Mouse (Mus musculus) E14TG2a.4 (cell line): ENCODE results near the gene Fgd6.

Experiments
- H3K27me3 ChIP-seq: 2 replicates; pipeline ENCODE4 v1.6.1; 2014; ENCODE audit warnings: low read length, control low read depth; ENCODE audit not compliant: insufficient read depth
- H3K36me3 ChIP-seq: 2 replicates; pipeline ENCODE4 v1.6.1; 2014; ENCODE audit warnings: low read length, control low read depth; ENCODE audit not compliant: insufficient read depth
- H3K4me1 ChIP-seq: replicated peaks from 2 replicates; pipeline ENCODE4 v1.6.1; 2014; ENCODE audit warnings: low read depth, low read length, control low read depth
- H3K4me3 ChIP-seq: replicated peaks from 2 replicates; pipeline ENCODE4 v1.5.1; 2014; ENCODE audit warnings: mild to moderate bottlenecking, low read length
- H3K9me3 ChIP-seq: 2 replicates; pipeline ENCODE4 v1.6.1; 2014; ENCODE audit warnings: low read length, control low read depth
- CTCF ChIP-seq: conservative IDR thresholded peaks from 2 replicates; pipeline ENCODE4 v1.5.1; 2014; ENCODE audit warnings: low read length
- NANOG ChIP-seq: IDR thresholded peaks from 2 replicates; pipeline ENCODE4 v1.6.1; 2014; ENCODE audit warnings: borderline replicate concordance, low read length, mixed read lengths
- POU5F1 ChIP-seq: IDR thresholded peaks from 2 replicates; pipeline ENCODE4 v1.6.1; 2014; ENCODE audit warnings: low read length, borderline replicate concordance

Gene Fgd6

GRCm38 (mm10) chr10:94013196-94013595 lies 22.6 kb upstream of the Fgd6 start:
- H3K4me3 ChIP-seq = no peak overlapping the region
- no peaks in the 10 kb centered on the region for H3K9me3 ChIP-seq
- peak; percentile 65 for TF ChIP-seq CTCF
- TF ChIP-seq NANOG = no peak
- no peak for TF ChIP-seq POU5F1
- no peaks in the 10 kb centered on the region for H3K27me3 ChIP-seq
- H3K36me3 ChIP-seq = no peaks in the 10 kb centered on the region; the same call in 1 of the 2 replicates
- H3K4me1 ChIP-seq = no peaks in the 10 kb centered on the region

GRCm38 (mm10) chr10:94014200-94014599 lies 21.6 kb upstream of the Fgd6 start:
- Histone ChIP-seq H3K9me3 (no peaks in the 10 kb centered on the region), H3K27me3 (no peaks in the 10 kb centered on the region), H3K36me3 (no peaks in the 10 kb centered on the region; the same call in 1 of the 2 replicates), H3K4me1 (no peaks in the 10 kb centered on the region), H3K4me3 (no peak overlapping the region)
- TF ChIP-seq CTCF = no peak
- no peak for TF ChIP-seq POU5F1

GRCm38 (mm10) chr10:94017455-94017854 lies 18.3 kb upstream of the Fgd6 start:
- Histone ChIP-seq H3K4me1 (0 out of 2 replicates have a peak, but pooled peaks cover 5% of the 10 kb centered on the region), H3K27me3 (no peaks in the 10 kb centered on the region), H3K9me3 (no peaks in the 10 kb centered on the region), H3K4me3 (no peak overlapping the region), H3K36me3 (no peaks in the 10 kb centered on the region; the same call in 1 of the 2 replicates)
- no peak for TF ChIP-seq POU5F1
- no peak for TF ChIP-seq CTCF
- no peak for TF ChIP-seq NANOG

- no peak overlapping the region for H3K4me3 ChIP-seq
- 0 out of 2 replicates have a peak, but pooled peaks cover 5% of the 10 kb centered on the region for H3K4me1 ChIP-seq
- H3K36me3 ChIP-seq = no peaks in the 10 kb centered on the region
- H3K27me3 ChIP-seq = no peaks in the 10 kb centered on the region
- no peaks in the 10 kb centered on the region for H3K9me3 ChIP-seq
- TF ChIP-seq CTCF = no peak
- no peak for TF ChIP-seq POU5F1
- TF ChIP-seq NANOG = no peak
Measured at GRCm38 (mm10) chr10:94020587-94020986, 15.2 kb upstream of the Fgd6 start.

GRCm38 (mm10) chr10:94021059-94021458 lies 14.7 kb upstream of the Fgd6 start:
- no peak for TF ChIP-seq POU5F1
- no peak for TF ChIP-seq NANOG
- TF ChIP-seq CTCF = no peak
- Histone ChIP-seq H3K9me3 (no peaks in the 10 kb centered on the region), H3K4me1 (0 out of 2 replicates have a peak, but pooled peaks cover 5% of the 10 kb centered on the region), H3K4me3 (no peak overlapping the region), H3K27me3 (no peaks in the 10 kb centered on the region), H3K36me3 (no peaks in the 10 kb centered on the region)

- Histone ChIP-seq H3K27me3 (no peaks in the 10 kb centered on the region), H3K4me3 (no peak overlapping the region), H3K36me3 (no peaks in the 10 kb centered on the region), H3K9me3 (no peaks in the 10 kb centered on the region), H3K4me1 (0 out of 2 replicates have a peak, but pooled peaks cover 5% of the 10 kb centered on the region)
- TF ChIP-seq NANOG (no peak), POU5F1 (no peak), CTCF (no peak)
Measured at GRCm38 (mm10) chr10:94025079-94025478, 10.7 kb upstream of the Fgd6 start.

- TF ChIP-seq CTCF (no peak), NANOG (no peak), POU5F1 (no peak)
- H3K27me3 ChIP-seq = no peaks in the 10 kb centered on the region
- H3K9me3 ChIP-seq = no peaks in the 10 kb centered on the region
- H3K4me1 ChIP-seq = no peaks in the 10 kb centered on the region
- no peaks in the 10 kb centered on the region for H3K36me3 ChIP-seq
- no peak overlapping the region for H3K4me3 ChIP-seq
Measured at GRCm38 (mm10) chr10:94028493-94028892, 7.3 kb upstream of the Fgd6 start.

GRCm38 (mm10) chr10:94031164-94031563 lies 4.6 kb upstream of the Fgd6 start:
- no peaks in the 10 kb centered on the region for H3K27me3 ChIP-seq
- no peak for TF ChIP-seq NANOG
- no peak for TF ChIP-seq POU5F1
- TF ChIP-seq CTCF = no peak
- no peak overlapping the region for H3K4me3 ChIP-seq
- H3K36me3 ChIP-seq = no peaks in the 10 kb centered on the region
- no peaks in the 10 kb centered on the region for H3K9me3 ChIP-seq
- H3K4me1 ChIP-seq = peaks cover 8% of the 10 kb centered on the region

GRCm38 (mm10) chr10:94034876-94035657 lies 734 bp upstream of the Fgd6 start:
- Histone ChIP-seq H3K36me3 (no peaks in the 10 kb centered on the region), H3K4me1 (peaks cover 11% of the 10 kb centered on the region), H3K4me3 (peak overlapping the region; percentile 95), H3K27me3 (no peaks in the 10 kb centered on the region), H3K9me3 (no peaks in the 10 kb centered on the region)
- no peak for TF ChIP-seq NANOG
- no peak for TF ChIP-seq POU5F1
- TF ChIP-seq CTCF = no peak
